Mouse (Mus musculus) kidney, embryonic 16.5 days (tissue): ENCODE data around the gene Eed. TPM values are rescaled to one million over a fixed set of nuclear protein-coding genes. Genes with fewer than 3 reads are reported as not detected.
"Not testable (repeated sequence)": the region's sequence is repeated elsewhere in the genome, so short reads cannot be mapped to it uniquely, and the experiment has no call there.

Source experiments
- ATAC-seq: fragments of 200-750 bp; cut with Nextera tagmentation; 2 replicates; pipeline ENCODE4 v1.8.0; 2017; ENCODE audit warnings: moderate TSS enrichment; ENCODE audit not compliant: low FRiP score, low TSS enrichment
- H3K27ac ChIP-seq: fragments of 300-500 bp; sonication (generic); 2 replicates; pipeline ENCODE4 v1.5.1; 2014; ENCODE audit warnings: low read length
- H3K27me3 ChIP-seq: fragments of 300-500 bp; sonication (generic); 2 replicates; pipeline ENCODE4 v1.6.1; 2014; ENCODE audit warnings: low read length, control low read depth, mixed read lengths; ENCODE audit not compliant: insufficient read depth
- H3K36me3 ChIP-seq: fragments of 300-500 bp; sonication (generic); 2 replicates; pipeline ENCODE4 v1.6.1; 2014; ENCODE audit warnings: low read length, control low read depth, mixed read lengths; ENCODE audit not compliant: insufficient read depth
- H3K4me1 ChIP-seq: fragments of 300-500 bp; sonication (generic); 2 replicates; pipeline ENCODE4 v1.6.1; 2014; ENCODE audit warnings: low read length, control low read depth, mixed read lengths; ENCODE audit not compliant: insufficient read depth
- H3K4me2 ChIP-seq: fragments of 300-500 bp; sonication (generic); replicated peaks from 2 replicates; pipeline ENCODE4 v1.6.1; 2014; ENCODE audit warnings: low read depth, low read length
- H3K4me3 ChIP-seq: fragments of 300-500 bp; sonication (generic); 2 replicates; pipeline ENCODE4 v1.5.1; 2014; ENCODE audit warnings: mild to moderate bottlenecking, low read length
- H3K9ac ChIP-seq: fragments of 300-500 bp; sonication (generic); replicated peaks from 2 replicates; pipeline ENCODE4 v1.6.1; 2014; ENCODE audit warnings: low read length
- H3K9me3 ChIP-seq: fragments of 300-500 bp; sonication (generic); 2 replicates; pipeline ENCODE4 v1.6.1; 2016; ENCODE audit warnings: low read length, control low read depth
- WGBS: fragments of 180-500 bp; shearing (Covaris S2); extraction: QIAGEN DNeasy Blood & Tissue Kit; methylation state at CpG from one replicate; pipeline ENCODE4 v1.1.7; 2014; 5-methylcytosine and 5-hydroxymethylcytosine counted together
- polyA plus RNA-seq: library from polyadenylated mRNA; unstranded; fragments of >200 nt; fragmentation: Nextera tagmentation; extraction: Ambion mirVana; gene quantifications from 2 replicates; pipeline ENCODE4 v1.2.1, GENCODE M21; 2015

The Eed gene
- polyA plus RNA-seq, 1 experiment from 2014 or later: 76.6 TPM

- H3K4me3 ChIP-seq: no peak overlapping the region
- H3K27ac ChIP-seq: no peak overlapping the region
- H3K4me2 ChIP-seq: no peak overlapping the region
- H3K9me3 ChIP-seq: no peaks in the 10 kb centered on the region
- no peaks in the 10 kb centered on the region for H3K36me3 ChIP-seq
- peaks cover 7% of the 10 kb centered on the region; the same call in 1 of the 2 replicates for H3K4me1 ChIP-seq
- ATAC-seq: peak; percentile 63; the same call in 1 of the 2 replicates
- no peaks in the 10 kb centered on the region for H3K27me3 ChIP-seq
- WGBS: 64% methylated on average over 4 of the region's 4 CpGs
- no peak overlapping the region for H3K9ac ChIP-seq
These were observed 35.7 kb upstream of the Eed start for GRCm38 (mm10) chr7:90016459-90016858.

- Histone ChIP-seq H3K9ac (no peak overlapping the region), H3K36me3 (no peaks in the 10 kb centered on the region), H3K9me3 (no peaks in the 10 kb centered on the region), H3K4me2 (no peak overlapping the region), H3K27me3 (no peaks in the 10 kb centered on the region), H3K4me1 (no peaks in the 10 kb centered on the region), H3K27ac (no peak overlapping the region; the same call in 1 of the 2 replicates), H3K4me3 (no peak overlapping the region)
- no peak for ATAC-seq
- 45% methylated on average over 8 of the region's 8 CpGs for WGBS
These were observed 26.2 kb upstream of the Eed start for GRCm38 (mm10) chr7:90006667-90007653.

GRCm38 (mm10) chr7:90004781-90005180 lies 24.0 kb upstream of the Eed start:
- Histone ChIP-seq H3K27me3 (no peaks in the 10 kb centered on the region), H3K9ac (no peak overlapping the region), H3K4me1 (no peaks in the 10 kb centered on the region), H3K36me3 (no peaks in the 10 kb centered on the region), H3K9me3 (no peaks in the 10 kb centered on the region), H3K27ac (no peak overlapping the region), H3K4me2 (no peak overlapping the region), H3K4me3 (no peak overlapping the region)
- 97% methylated on average over 3 of the region's 3 CpGs for WGBS
- ATAC-seq: no peak

- Histone ChIP-seq H3K9me3 (no peaks in the 10 kb centered on the region), H3K9ac (no peak overlapping the region), H3K4me2 (no peak overlapping the region), H3K36me3 (no peaks in the 10 kb centered on the region), H3K27me3 (no peaks in the 10 kb centered on the region), H3K4me3 (no peak overlapping the region), H3K27ac (no peak overlapping the region), H3K4me1 (0 out of 2 replicates have a peak, but pooled peaks cover 3% of the 10 kb centered on the region)
- ATAC-seq: no peak
- WGBS: 57% methylated on average over 2 of the region's 2 CpGs
These were observed 21.6 kb upstream of the Eed start for GRCm38 (mm10) chr7:90002375-90002774.

- no peak overlapping the region for H3K4me2 ChIP-seq
- 0 out of 2 replicates have a peak, but pooled peaks cover 3% of the 10 kb centered on the region for H3K4me1 ChIP-seq
- no peaks in the 10 kb centered on the region for H3K36me3 ChIP-seq
- no peak for ATAC-seq
- H3K4me3 ChIP-seq: no peak overlapping the region
- H3K27me3 ChIP-seq: no peaks in the 10 kb centered on the region
- no peak overlapping the region for H3K9ac ChIP-seq
- H3K27ac ChIP-seq: no peak overlapping the region
- H3K9me3 ChIP-seq: no peaks in the 10 kb centered on the region
- WGBS: 93% methylated on average over 5 of the region's 5 CpGs
These were observed 18.7 kb upstream of the Eed start for GRCm38 (mm10) chr7:89999491-89999890.

- 0 out of 2 replicates have a peak, but pooled peaks have one; percentile 69 for ATAC-seq
- Histone ChIP-seq H3K9ac (no peak overlapping the region), H3K4me1 (0 out of 2 replicates have a peak, but pooled peaks cover 3% of the 10 kb centered on the region), H3K36me3 (no peaks in the 10 kb centered on the region), H3K4me2 (no peak overlapping the region), H3K4me3 (no peak overlapping the region), H3K9me3 (no peaks in the 10 kb centered on the region), H3K27ac (no peak overlapping the region), H3K27me3 (no peaks in the 10 kb centered on the region)
- WGBS: 81% methylated on average over 2 of the region's 2 CpGs
These were observed 17.8 kb upstream of the Eed start for GRCm38 (mm10) chr7:89998624-89999006.

- ATAC-seq: peak; percentile 65; the same call in 1 of the 2 replicates
- Histone ChIP-seq H3K9ac (no peak overlapping the region), H3K9me3 (no peaks in the 10 kb centered on the region), H3K27ac (no peak overlapping the region), H3K4me1 (0 out of 2 replicates have a peak, but pooled peaks cover 3% of the 10 kb centered on the region), H3K27me3 (no peaks in the 10 kb centered on the region), H3K4me2 (no peak overlapping the region), H3K4me3 (no peak overlapping the region), H3K36me3 (no peaks in the 10 kb centered on the region)
- WGBS: 18% methylated on average over 10 of the region's 10 CpGs
These were observed 17.3 kb upstream of the Eed start for GRCm38 (mm10) chr7:89998006-89998623.

GRCm38 (mm10) chr7:89997526-89997925 lies 16.7 kb upstream of the Eed start:
- not testable (repeated sequence) for H3K4me1 ChIP-seq, H3K27ac ChIP-seq, H3K36me3 ChIP-seq, H3K9me3 ChIP-seq, H3K4me3 ChIP-seq, H3K4me2 ChIP-seq, H3K9ac ChIP-seq, H3K27me3 ChIP-seq, ATAC-seq
- 44% methylated on average over 5 of the region's 5 CpGs for WGBS

GRCm38 (mm10) chr7:89993091-89993490 lies 12.3 kb upstream of the Eed start:
- Histone ChIP-seq H3K27ac (no peak overlapping the region), H3K4me3 (no peak overlapping the region), H3K4me2 (no peak overlapping the region), H3K27me3 (no peaks in the 10 kb centered on the region), H3K4me1 (no peaks in the 10 kb centered on the region), H3K9me3 (no peaks in the 10 kb centered on the region), H3K36me3 (no peaks in the 10 kb centered on the region), H3K9ac (no peak overlapping the region)
- 82% methylated on average over 1 of the region's 1 CpGs for WGBS
- no peak for ATAC-seq

GRCm38 (mm10) chr7:89984421-89984820 lies 3.6 kb upstream of the Eed start:
- H3K27me3 ChIP-seq: no peaks in the 10 kb centered on the region

More at GRCm38 (mm10) chr7:89984421-89984820, 3.6 kb upstream of the Eed start:
- Histone ChIP-seq H3K4me2 (no peak overlapping the region), H3K27ac (no peak overlapping the region), H3K4me3 (no peak overlapping the region), H3K36me3 (no peaks in the 10 kb centered on the region), H3K4me1 (peaks cover 12% of the 10 kb centered on the region), H3K9me3 (no peaks in the 10 kb centered on the region), H3K9ac (no peak overlapping the region)
- no peak for ATAC-seq
